Mouse (Mus musculus): Measurements from ENCODE around the gene 1700029I15Rik. TPM values are rescaled to one million over a fixed set of nuclear protein-coding genes. Genes with fewer than 3 reads are reported as not detected.

Gene 1700029I15Rik
- polyA plus RNA-seq (2015; fragmentation: Nextera tagmentation; extraction: Ambion mirVana), result 7.1 and 8.0 TPM in 2 replicates

- WGBS, result 91% methylated on average over 5 of the region's 5 CpGs
- 0 out of 2 replicates have a peak within 1 kb of the TSS, but pooled peaks have one; percentile 5 for H3K27ac ChIP-seq (replicated peaks)
- no peaks in the 10 kb centered on the region for H3K27me3 ChIP-seq (replicated peaks)
- H3K4me2 ChIP-seq, result no peak within 1 kb of the TSS
- H3K36me3 ChIP-seq, result peaks cover 93% of the 10 kb centered on the region
- H3K9me3 ChIP-seq (replicated peaks), result no peaks in the 10 kb centered on the region
- H3K4me3 ChIP-seq (replicated peaks), result no peak within 1 kb of the TSS
- H3K4me1 ChIP-seq, result peaks cover 10% of the 10 kb centered on the region
- H3K9ac ChIP-seq (replicated peaks), result no peak within 1 kb of the TSS
- no peak for ATAC-seq (ENCODE audit: low FRiP score)
Measured at GRCm38 (mm10) chr2:92381901-92382588, at the start of gene 1700029I15Rik. TSS of gene 1700029I15Rik (plus strand) at chr2:92382538.

DNA sequence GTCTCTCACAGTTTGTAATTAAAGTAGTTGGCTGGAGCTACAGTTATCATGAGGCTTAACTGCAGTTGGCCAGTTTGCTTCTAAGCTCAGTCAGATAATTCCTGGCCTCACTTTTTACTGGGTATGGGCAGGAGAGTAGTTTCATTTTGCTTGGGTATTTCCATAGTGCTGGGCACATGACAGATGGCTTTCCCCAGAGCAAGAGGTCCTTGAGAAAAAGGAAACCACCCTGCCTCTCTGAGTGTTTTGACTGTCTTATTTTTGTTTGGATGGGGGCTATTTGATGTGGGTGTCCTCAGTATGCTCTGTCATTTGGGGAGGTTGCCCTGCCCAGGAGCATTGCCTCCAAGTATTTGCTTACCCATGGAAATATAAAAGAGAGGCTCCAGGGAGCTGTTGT lies 39.9 kb upstream of the 1700029I15Rik start:
- Histone ChIP-seq H3K4me3 (replicated peaks) (no peak overlapping the region), H3K4me1 (no peaks in the 10 kb centered on the region), H3K27ac (replicated peaks) (no peak overlapping the region), H3K9ac (replicated peaks) (no peak overlapping the region), H3K4me2 (no peak overlapping the region), H3K27me3 (replicated peaks) (no peaks in the 10 kb centered on the region), H3K36me3 (peaks cover 24% of the 10 kb centered on the region), H3K9me3 (replicated peaks) (no peaks in the 10 kb centered on the region)
- no peak for ATAC-seq (ENCODE audit: low FRiP score)

- H3K9ac ChIP-seq (replicated peaks), result no peak overlapping the region
- no peak for ATAC-seq (ENCODE audit: low FRiP score)
- H3K4me1 ChIP-seq, result peaks cover 21% of the 10 kb centered on the region
- no peak overlapping the region for H3K4me2 ChIP-seq
- no peaks in the 10 kb centered on the region for H3K9me3 ChIP-seq (replicated peaks)
- H3K27me3 ChIP-seq (replicated peaks), result no peaks in the 10 kb centered on the region
- peaks cover 51% of the 10 kb centered on the region for H3K36me3 ChIP-seq
- H3K4me3 ChIP-seq (replicated peaks), result no peak overlapping the region
- 87% methylated on average over 2 of the region's 2 CpGs for WGBS
- no peak overlapping the region for H3K27ac ChIP-seq (replicated peaks)
Measured at GRCm38 (mm10) chr2:92347191-92347590, 35.1 kb upstream of the 1700029I15Rik start.

DNA sequence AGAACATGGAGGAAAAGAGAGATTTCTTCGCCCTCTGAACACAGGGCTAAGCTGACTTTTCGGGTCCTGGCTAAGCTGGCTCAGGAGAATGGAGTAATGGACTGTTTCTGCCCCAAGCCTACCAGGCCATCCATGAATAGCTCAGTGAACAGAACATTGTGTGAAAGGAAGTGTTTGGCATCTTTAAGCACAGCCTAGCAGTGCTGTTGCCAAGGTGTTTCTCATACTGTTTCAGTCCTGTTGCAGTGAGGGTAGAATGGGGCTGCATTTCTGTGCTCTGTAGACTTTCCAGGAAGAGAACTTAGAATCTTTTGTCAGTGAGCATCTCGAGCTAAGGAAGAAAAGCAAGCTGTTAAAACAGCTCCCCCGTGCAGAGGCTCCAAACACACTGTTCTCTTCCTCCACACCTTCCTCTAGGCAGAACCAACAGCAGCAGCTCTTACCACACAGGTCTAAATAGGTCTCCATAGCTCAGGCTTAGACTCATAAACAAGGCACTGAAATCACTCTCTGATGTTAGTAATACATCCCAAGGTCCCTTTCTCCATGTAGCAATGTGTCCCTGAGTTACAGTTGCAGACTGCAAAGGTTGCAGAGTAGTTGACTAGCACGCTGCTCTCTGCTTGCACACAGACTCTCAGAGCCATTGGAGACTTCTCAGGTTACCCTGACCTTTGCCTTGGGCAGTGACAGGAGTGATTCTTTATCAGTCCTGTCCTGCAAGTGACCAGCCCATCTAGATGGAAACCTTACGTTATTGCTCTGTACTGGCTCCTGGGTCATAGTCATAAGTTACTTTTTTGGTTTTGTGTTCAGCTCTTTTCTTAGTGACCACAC lies 32.5 kb upstream of the 1700029I15Rik start:
- Histone ChIP-seq H3K4me3 (replicated peaks) (no peak overlapping the region), H3K9ac (replicated peaks) (no peak overlapping the region), H3K4me2 (no peak overlapping the region), H3K27ac (replicated peaks) (peak overlapping the region; percentile 54), H3K4me1 (peaks cover 25% of the 10 kb centered on the region), H3K27me3 (replicated peaks) (no peaks in the 10 kb centered on the region), H3K9me3 (replicated peaks) (no peaks in the 10 kb centered on the region), H3K36me3 (peaks cover 53% of the 10 kb centered on the region)
- peak; percentile 54; the same call in 1 of the 2 replicates for ATAC-seq (ENCODE audit: low FRiP score)
- 68% methylated on average over 6 of the region's 6 CpGs for WGBS

- Histone ChIP-seq H3K9ac (replicated peaks) (no peak overlapping the region), H3K27me3 (replicated peaks) (no peaks in the 10 kb centered on the region), H3K27ac (replicated peaks) (no peak overlapping the region; the same call in 1 of the 2 replicates), H3K4me3 (replicated peaks) (no peak overlapping the region), H3K4me2 (no peak overlapping the region), H3K9me3 (replicated peaks) (no peaks in the 10 kb centered on the region), H3K4me1 (peaks cover 33% of the 10 kb centered on the region), H3K36me3 (peaks cover 46% of the 10 kb centered on the region)
- WGBS, result 71% methylated on average over 5 of the region's 5 CpGs
- ATAC-seq (ENCODE audit: low FRiP score), result no peak
Measured at GRCm38 (mm10) chr2:92350686-92351085, 31.7 kb upstream of the 1700029I15Rik start.

DNA sequence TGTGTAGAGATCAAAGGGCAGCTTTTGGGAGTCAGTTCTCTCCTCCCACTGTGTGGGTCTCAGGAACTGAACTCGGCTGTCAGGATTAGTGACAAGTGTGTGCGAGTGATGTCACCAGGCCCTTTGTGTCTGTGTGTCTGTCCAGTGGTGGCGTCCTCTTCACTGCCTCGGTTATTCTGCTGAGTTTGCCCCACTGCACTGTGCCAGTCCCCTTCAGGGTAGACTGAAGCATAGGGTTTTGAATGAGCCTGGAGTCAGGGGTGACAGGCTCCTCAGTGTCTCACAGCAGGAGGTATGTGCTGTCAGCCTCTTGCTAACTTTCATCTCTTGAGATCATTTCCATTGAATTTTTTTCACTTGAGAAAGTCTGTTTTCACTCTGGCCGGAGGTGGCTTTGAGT lies 28.9 kb upstream of the 1700029I15Rik start:
- Histone ChIP-seq H3K4me2 (no peak overlapping the region), H3K4me1 (peaks cover 36% of the 10 kb centered on the region), H3K4me3 (replicated peaks) (no peak overlapping the region), H3K36me3 (peaks cover 54% of the 10 kb centered on the region), H3K9me3 (replicated peaks) (no peaks in the 10 kb centered on the region), H3K27ac (replicated peaks) (no peak overlapping the region), H3K9ac (replicated peaks) (no peak overlapping the region), H3K27me3 (replicated peaks) (no peaks in the 10 kb centered on the region)
- WGBS, result 53% methylated on average over 5 of the region's 5 CpGs
- ATAC-seq (ENCODE audit: low FRiP score), result no peak

DNA sequence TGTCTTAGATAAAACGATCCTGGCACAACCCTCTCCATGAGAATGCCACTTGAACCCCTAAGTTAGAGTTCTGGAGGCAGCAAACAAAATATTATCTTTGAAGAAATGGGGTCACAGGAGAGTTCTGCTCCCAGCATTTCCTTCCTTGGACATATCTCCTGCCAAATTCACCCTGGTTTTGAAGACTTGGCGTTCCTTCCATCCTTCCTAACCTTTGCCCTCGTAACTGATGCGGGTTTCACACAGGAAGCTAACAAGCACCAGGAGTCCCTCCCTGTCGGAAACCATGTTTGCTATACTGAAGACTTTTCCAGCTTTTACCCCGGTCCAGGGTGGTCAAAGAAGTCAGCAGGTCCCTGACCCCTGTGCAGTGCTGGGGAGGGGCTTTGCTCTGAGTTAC lies 28.1 kb upstream of the 1700029I15Rik start:
- WGBS, result 78% methylated on average over 6 of the region's 6 CpGs
- ATAC-seq (ENCODE audit: low FRiP score), result no peak
- H3K36me3 ChIP-seq, result peaks cover 57% of the 10 kb centered on the region

DNA sequence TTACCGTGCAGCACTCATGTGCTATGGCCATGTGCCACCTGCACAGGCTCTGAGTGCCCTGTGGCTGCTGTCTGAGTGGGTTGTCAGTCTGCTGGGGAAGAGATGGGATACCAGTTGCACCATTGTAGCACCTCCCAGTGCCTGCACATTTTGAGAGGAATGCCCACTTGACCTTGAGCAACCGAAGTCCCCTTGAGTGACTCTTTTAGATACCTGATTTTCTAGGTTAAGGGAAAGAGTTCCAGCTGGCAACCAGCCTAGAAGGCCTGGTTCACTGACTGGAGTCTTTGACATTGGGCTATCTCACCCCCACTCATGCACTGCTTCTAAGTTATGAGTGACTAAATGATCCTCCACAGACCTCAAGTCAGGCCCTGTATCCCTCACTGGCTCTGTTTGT lies 23.0 kb upstream of the 1700029I15Rik start:
- no peak for ATAC-seq (ENCODE audit: low FRiP score)
- Histone ChIP-seq H3K9ac (replicated peaks) (no peak overlapping the region), H3K27me3 (replicated peaks) (no peaks in the 10 kb centered on the region), H3K4me2 (no peak overlapping the region), H3K36me3 (peaks cover 47% of the 10 kb centered on the region), H3K4me1 (peaks cover 18% of the 10 kb centered on the region; the same call in 1 of the 2 replicates), H3K4me3 (replicated peaks) (no peak overlapping the region), H3K27ac (replicated peaks) (no peak overlapping the region), H3K9me3 (replicated peaks) (no peaks in the 10 kb centered on the region)
- whole genome bisulfite sequencing, result 80% methylated on average over 2 of the region's 2 CpGs

More for the DNA sequence above, 28.1 kb upstream of the 1700029I15Rik start:
- H3K9ac ChIP-seq (replicated peaks), result no peak overlapping the region
- H3K4me1 ChIP-seq, result peaks cover 34% of the 10 kb centered on the region
- H3K4me2 ChIP-seq, result no peak overlapping the region
- H3K4me3 ChIP-seq (replicated peaks), result no peak overlapping the region
- no peaks in the 10 kb centered on the region for H3K9me3 ChIP-seq (replicated peaks)
- H3K27ac ChIP-seq (replicated peaks), result no peak overlapping the region
- H3K27me3 ChIP-seq (replicated peaks), result no peaks in the 10 kb centered on the region

DNA sequence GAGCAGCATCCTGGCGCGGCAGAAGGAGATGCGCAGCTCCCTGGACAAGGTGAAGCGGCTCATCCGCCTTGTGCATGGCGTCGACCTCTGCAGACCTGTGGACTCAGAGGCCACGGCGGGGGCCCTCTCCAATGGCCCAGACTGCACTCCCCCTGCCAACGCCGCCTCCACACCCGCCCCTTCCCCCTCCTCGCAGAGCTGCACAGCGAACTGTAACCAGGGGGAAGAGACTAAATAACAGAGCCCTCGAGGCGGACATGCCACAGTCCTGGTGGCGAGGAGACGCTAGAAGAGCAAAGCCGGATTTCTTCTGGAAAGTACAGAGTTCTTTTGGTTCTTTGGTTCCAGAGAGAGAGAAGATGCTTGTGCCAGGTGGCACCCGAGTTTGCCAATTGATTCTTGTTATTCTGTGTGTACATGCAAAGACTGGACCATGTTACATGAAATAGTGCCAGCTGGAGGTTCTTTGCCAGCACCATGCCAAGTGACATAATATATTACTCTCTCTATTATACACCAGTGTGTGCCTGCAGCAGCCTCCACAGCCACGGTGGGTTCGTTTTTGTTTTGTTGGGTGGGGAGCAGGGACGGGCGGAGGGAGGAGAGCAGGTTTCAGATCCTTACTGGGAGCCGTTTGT lies 22.0 kb upstream of the 1700029I15Rik start:
- H3K4me1 ChIP-seq, result peaks cover 13% of the 10 kb centered on the region; the same call in 1 of the 2 replicates
- 48% methylated on average over 25 of the region's 25 CpGs for WGBS
- no peak overlapping the region for H3K9ac ChIP-seq (replicated peaks)
- ATAC-seq (ENCODE audit: low FRiP score), result peak; percentile 67
- H3K36me3 ChIP-seq, result peaks cover 47% of the 10 kb centered on the region
- H3K9me3 ChIP-seq (replicated peaks), result no peaks in the 10 kb centered on the region
- H3K27me3 ChIP-seq (replicated peaks), result no peaks in the 10 kb centered on the region
- H3K27ac ChIP-seq (replicated peaks), result peak overlapping the region; percentile 75
- H3K4me2 ChIP-seq, result no peak overlapping the region
- no peak overlapping the region for H3K4me3 ChIP-seq (replicated peaks)

- WGBS, result 22% methylated on average over 12 of the region's 12 CpGs
- H3K27ac ChIP-seq (replicated peaks), result peak overlapping the region; percentile 75; the same call in 1 of the 2 replicates
- H3K36me3 ChIP-seq, result peaks cover 47% of the 10 kb centered on the region
- peak; percentile 64; the same call in 1 of the 2 replicates for ATAC-seq (ENCODE audit: low FRiP score)
- no peak overlapping the region for H3K4me3 ChIP-seq (replicated peaks)
- H3K9me3 ChIP-seq (replicated peaks), result no peaks in the 10 kb centered on the region
- no peak overlapping the region for H3K4me2 ChIP-seq
- H3K9ac ChIP-seq (replicated peaks), result no peak overlapping the region
- no peaks in the 10 kb centered on the region for H3K27me3 ChIP-seq (replicated peaks)
- peaks cover 9% of the 10 kb centered on the region; the same call in 1 of the 2 replicates for H3K4me1 ChIP-seq
Measured at GRCm38 (mm10) chr2:92360893-92361292, 21.4 kb upstream of the 1700029I15Rik start.

GRCm38 (mm10) chr2:92361795-92362194 lies 20.5 kb upstream of the 1700029I15Rik start:
- Histone ChIP-seq H3K4me2 (no peak overlapping the region), H3K9me3 (replicated peaks) (no peaks in the 10 kb centered on the region), H3K27me3 (replicated peaks) (no peaks in the 10 kb centered on the region), H3K9ac (replicated peaks) (no peak overlapping the region), H3K4me3 (replicated peaks) (no peak overlapping the region), H3K27ac (replicated peaks) (peak overlapping the region; percentile 51; the same call in 1 of the 2 replicates), H3K36me3 (peaks cover 45% of the 10 kb centered on the region), H3K4me1 (peaks cover 7% of the 10 kb centered on the region; the same call in 1 of the 2 replicates)
- WGBS, result 87% methylated on average over 8 of the region's 8 CpGs
- no peak for ATAC-seq (ENCODE audit: low FRiP score)

Data from neural tube, embryonic 15.5 days (tissue).